In genomic region chr7:102361297-102361696, GRCm38 (mm10) we compare ENCODE assay signal across 27 mouse cellular contexts.
"Had no signal": no experiment of that assay in that cellular context is flagged by ENCODE, and none has a peak within 500 bp of the region (broad histone marks: within the 10 kb centered on the region; RNA-seq: fewer than 3 reads in every experiment).

No protein-coding gene starts in this region.

- H3K27me3 ChIP-seq: heart, embryonic 13.5 days; heart, embryonic 15.5 days; hindbrain, embryonic 13.5 days; hindbrain, embryonic 15.5 days; kidney, embryonic 15.5 days; limb, embryonic 12.5 days; liver, embryonic 13.5 days had no signal

- H3K4me2 ChIP-seq: heart, embryonic 11.5 days; heart, embryonic 13.5 days; heart, embryonic 15.5 days; hindbrain, embryonic 13.5 days; hindbrain, embryonic 15.5 days; kidney, embryonic 15.5 days; limb, embryonic 12.5 days; liver, embryonic 11.5 days; liver, embryonic 13.5 days had no signal

- ATAC-seq: hindbrain, postnatal 0 days; intestine, embryonic 16.5 days had no signal

- H3K9me3 ChIP-seq: heart, embryonic 13.5 days; heart, embryonic 15.5 days; hindbrain, embryonic 13.5 days; hindbrain, embryonic 15.5 days; kidney, embryonic 15.5 days; limb, embryonic 10.5 days; limb, embryonic 12.5 days; liver, embryonic 13.5 days had no signal

- H3K4me1 ChIP-seq: heart, embryonic 13.5 days; heart, embryonic 15.5 days; hindbrain, embryonic 13.5 days; hindbrain, embryonic 15.5 days; kidney, embryonic 15.5 days; limb, embryonic 10.5 days; limb, embryonic 12.5 days had no signal

- H3K27ac ChIP-seq: heart, adult 2 months; heart, embryonic 13.5 days; heart, embryonic 15.5 days; hindbrain, embryonic 13.5 days; hindbrain, embryonic 15.5 days; hindbrain, postnatal 0 days; kidney, embryonic 15.5 days; kidney, postnatal 0 days; layer of hippocampus, adult 2 months; left cerebral cortex, adult 2 months; limb, embryonic 10.5 days; limb, embryonic 12.5 days; liver, embryonic 13.5 days had no signal

- H3K9ac ChIP-seq: heart, embryonic 13.5 days; heart, embryonic 15.5 days; hindbrain, embryonic 13.5 days; hindbrain, embryonic 15.5 days; kidney, embryonic 15.5 days; limb, embryonic 12.5 days; liver, embryonic 13.5 days had no signal

- H3K4me3 ChIP-seq: heart, adult 2 months; heart, embryonic 13.5 days; heart, embryonic 15.5 days; hindbrain, embryonic 13.5 days; hindbrain, embryonic 15.5 days; kidney, embryonic 15.5 days; layer of hippocampus, adult 2 months; left cerebral cortex, adult 2 months; limb, embryonic 10.5 days; limb, embryonic 12.5 days; liver, embryonic 13.5 days had no signal

- DNase-seq: gastrocnemius, postnatal 10 days; gastrocnemius, postnatal 36 days; heart, adult 11 months; heart, adult 2 months; heart, postnatal 14 days; heart, postnatal 36 days; kidney, adult 11 months; kidney, adult 2 months; kidney, adult 9 months; kidney, postnatal 14 days; kidney, postnatal 4 days; liver; liver, embryonic 13.5 days had no signal

- H3K36me3 ChIP-seq: heart, embryonic 13.5 days; heart, embryonic 15.5 days; hindbrain, embryonic 13.5 days; hindbrain, embryonic 15.5 days; kidney, embryonic 15.5 days; limb, embryonic 10.5 days; limb, embryonic 12.5 days; liver, embryonic 13.5 days had no signal
